Mouse (Mus musculus) left cerebral cortex, adult 9 months (tissue): ENCODE measurements at regions not wholly inside any gene's neighbourhood (a gene's known extent, or its start where the extent isn't known, plus 50 kb on each side); places are given as distances from the start of the nearest gene placed in this dataset.
"Not testable (repeated sequence)": the region's sequence is repeated elsewhere in the genome, so short reads cannot be mapped to it uniquely, and the experiment has no call there.

Experiments used
- DNase-seq, 2 experiments: peaks; one replicate each; pipeline ENCODE4 v3.0.0; 2022; ENCODE audit warnings: low spot score in 2 of 2

GRCm38 (mm10) chr6:114538185-114538584, 104.7 kb upstream of the Atg7 start:
- DNase-seq, result not testable (repeated sequence)

GRCm38 (mm10) chr6:114550096-114550669, 92.7 kb upstream of the Atg7 start:
- peak in 1 of 2 experiments; percentile 51 for DNase-seq

GRCm38 (mm10) chr6:114553072-114553471, 89.8 kb upstream of the Atg7 start:
- peak in 1 of 2 experiments; percentile 4 for DNase-seq

GRCm38 (mm10) chr6:114555186-114555585, 87.7 kb upstream of the Atg7 start:
- not testable (repeated sequence) for DNase-seq

GRCm38 (mm10) chr6:114577319-114577718, 65.6 kb upstream of the Atg7 start:
- DNase-seq, result peak in 1 of 2 experiments; percentile 20
